Mouse (Mus musculus): Measurements from ENCODE around the gene Hectd2. TPM values are rescaled to one million over a fixed set of nuclear protein-coding genes. Genes with fewer than 3 reads are reported as not detected.
A peak's percentile ranks its signal among the peaks of the same experiment; 100 is the strongest.

Gene Hectd2
- polyA plus RNA-seq, 1 experiment: 0.05 TPM

DNA sequence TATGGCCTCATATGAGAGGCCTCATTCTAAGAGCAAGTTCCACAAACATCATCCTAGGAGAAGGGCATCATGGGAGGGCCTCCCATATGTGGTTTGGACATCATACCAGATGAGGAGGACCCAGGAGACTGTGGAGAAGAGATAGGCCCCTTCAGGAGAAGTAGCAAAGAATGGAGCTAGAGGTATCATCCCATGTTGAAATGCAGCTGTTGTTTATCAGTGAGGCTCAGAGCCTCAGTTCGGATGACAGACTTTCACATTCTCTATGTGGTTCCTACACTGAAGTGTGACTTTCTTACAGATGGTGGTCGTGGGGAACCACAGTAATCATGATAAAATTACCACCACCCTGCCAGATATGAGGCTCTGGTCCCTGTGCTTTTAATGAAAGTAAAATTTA, 55.9 kb downstream of the Hectd2 start:
- peak; percentile 16 for TF ChIP-seq GATA1 (IDR thresholded peaks at IDR 0.05; ENCODE audit: low read length)

DNA sequence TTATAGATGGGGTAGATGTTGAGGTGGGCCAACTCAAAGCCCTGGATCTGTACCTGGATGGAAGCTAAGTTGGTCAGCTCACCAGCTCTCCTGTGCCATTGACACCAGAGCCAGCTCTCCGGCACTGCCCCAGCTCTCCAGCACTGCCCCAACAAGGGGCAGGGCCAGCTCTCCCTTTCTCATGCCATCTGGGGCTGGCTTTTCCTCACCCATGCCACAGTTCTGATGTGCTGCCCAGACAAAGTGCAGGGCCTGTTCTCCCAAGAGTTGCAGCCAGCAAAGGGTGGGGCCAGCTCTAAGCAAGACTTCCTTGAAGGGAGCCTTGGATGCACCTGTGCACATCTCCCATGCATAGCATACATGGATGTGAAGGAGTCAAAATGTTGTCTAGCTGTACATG, 71.5 kb downstream of the Hectd2 start:
- TF ChIP-seq GATA1 (IDR thresholded peaks at IDR 0.05; ENCODE audit: low read length): no peak

DNA sequence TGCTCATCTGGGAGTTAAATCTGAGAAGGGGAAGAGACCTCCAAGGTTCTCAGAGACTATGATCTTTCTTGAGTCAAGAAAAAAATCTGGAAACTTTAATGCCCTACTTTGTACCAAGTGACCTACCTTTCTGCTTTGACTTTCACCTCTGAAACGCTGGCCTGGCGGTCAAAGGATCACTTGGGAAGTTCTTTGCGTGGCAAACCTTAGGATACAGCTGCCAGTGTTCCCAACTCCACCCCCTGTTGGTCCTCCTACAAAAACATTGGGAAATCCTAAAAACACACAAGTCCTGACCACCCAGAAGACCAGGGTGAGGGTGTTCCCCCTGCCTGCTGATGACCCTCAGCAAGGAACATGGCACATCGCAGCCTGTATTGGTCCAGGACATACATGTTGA, 72.4 kb downstream of the Hectd2 start:
- no peak for TF ChIP-seq GATA1 (IDR thresholded peaks at IDR 0.05; ENCODE audit: low read length)

DNA sequence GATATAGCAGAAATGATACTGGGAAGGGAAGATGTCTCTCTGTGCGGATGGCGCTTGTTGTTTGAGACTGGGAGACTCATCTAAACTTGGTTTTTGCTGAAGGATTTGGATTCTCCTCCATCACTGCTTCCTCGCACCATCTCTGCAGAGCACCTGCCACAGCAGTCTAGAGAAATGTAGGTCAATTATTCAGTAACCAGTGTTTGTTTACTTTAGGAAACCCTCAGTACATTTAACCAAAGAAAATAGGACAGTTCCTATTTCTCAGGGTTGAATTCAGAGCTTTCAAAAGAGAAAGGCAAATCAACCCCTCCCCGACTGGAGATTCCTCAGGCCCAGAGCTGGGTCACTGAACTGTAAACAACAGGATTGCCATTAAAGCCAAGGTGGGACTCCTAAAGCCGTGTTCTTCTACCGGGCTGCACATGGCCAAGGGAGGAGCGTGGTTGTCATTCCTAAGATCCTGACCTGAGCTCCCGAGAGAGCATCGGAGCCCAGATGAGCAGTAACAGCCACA, 75.0 kb downstream of the Hectd2 start:
- TF ChIP-seq GATA1 (IDR thresholded peaks at IDR 0.05; ENCODE audit: low read length): no peak

DNA sequence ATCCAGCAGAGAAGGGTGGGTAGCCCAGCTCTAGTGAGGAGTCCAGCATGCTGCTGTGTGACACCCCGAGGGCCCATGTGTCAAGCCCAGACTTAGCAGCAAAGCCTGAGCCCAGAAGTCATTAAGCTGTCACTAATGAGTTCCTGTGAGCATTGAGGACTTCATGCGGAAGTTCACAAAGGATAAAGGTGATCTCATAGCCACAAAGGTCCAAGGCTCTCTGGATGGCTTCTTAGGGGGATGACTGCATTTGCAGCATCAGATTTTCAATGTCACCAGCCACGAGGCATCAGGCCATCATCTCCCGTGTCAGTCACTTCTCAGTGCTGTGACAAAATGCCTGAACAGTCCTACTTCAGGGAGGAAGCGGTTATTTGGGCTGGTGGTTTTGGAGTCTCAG, 75.9 kb downstream of the Hectd2 start:
- TF ChIP-seq GATA1 (IDR thresholded peaks at IDR 0.05; ENCODE audit: low read length): no peak

DNA sequence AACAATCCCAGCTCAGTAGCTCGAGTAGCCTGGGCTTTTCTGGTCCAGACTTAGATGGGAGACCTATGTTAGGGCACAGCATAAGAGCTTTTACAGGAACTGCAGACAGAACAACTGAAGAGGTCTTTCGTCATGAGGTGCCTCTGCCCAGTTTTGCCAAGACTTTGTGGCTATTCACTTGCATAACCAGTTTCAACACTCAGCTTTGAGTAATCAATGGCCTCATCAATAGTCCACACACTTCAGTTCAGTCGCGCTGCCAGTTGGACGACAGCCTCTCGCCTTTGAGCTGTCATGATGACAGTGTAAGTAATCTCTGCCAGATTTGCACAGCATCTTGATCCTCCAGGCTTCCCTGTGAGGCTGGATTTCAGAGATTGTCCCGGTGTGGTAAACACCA, 80.3 kb downstream of the Hectd2 start:
- no peak for TF ChIP-seq GATA1 (IDR thresholded peaks at IDR 0.05; ENCODE audit: low read length)

DNA sequence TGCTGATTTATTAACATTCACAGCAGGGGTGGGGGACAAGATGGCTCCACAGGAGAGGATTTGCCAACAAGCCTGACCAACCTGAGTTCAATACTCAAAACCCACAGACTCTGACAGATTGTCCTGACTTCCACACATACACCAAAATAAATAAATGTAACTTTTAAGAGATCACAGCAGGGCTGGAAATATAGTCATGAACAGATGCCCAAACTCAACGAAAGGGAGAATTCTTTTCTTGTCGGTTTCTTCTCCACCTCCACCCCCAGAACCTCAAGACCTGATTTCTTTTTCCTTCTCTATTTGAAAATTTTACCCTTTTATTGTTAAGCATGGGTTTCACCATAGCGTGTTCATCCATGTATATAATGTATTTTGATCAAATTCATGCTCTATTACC, 82.8 kb downstream of the Hectd2 start:
- TF ChIP-seq GATA1 (IDR thresholded peaks at IDR 0.05; ENCODE audit: low read length): no peak

DNA sequence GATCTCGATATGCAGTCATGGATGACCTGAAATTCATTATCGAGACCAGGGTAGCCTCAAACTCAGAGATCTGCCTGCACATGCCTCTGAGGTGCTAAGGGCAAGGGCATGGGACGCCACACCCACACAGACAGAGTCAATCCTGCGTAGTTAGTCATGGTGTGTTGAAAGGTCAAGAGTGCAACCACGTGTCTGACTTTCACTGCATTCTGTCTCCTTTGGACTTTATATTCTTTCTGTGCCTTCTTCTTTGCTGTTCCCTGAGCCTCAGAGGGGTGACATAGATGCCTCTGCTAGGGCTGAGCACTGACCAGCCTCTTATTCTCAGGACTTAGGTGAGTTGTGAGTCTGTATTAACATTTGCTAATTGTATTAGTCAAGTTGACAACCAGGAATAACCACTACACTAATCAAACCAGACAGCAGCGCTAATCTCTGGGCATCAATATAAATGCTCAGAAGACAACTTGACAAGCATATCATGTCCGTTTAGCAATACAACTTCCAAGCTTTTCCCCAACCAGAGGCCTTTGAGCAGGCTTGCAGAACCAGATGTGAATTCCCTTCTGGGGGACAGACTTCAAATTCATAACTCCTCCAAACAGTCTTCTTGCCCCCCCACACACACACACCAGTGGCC, 83.6 kb downstream of the Hectd2 start:
- TF ChIP-seq GATA1 (IDR thresholded peaks at IDR 0.05; ENCODE audit: low read length): no peak

DNA sequence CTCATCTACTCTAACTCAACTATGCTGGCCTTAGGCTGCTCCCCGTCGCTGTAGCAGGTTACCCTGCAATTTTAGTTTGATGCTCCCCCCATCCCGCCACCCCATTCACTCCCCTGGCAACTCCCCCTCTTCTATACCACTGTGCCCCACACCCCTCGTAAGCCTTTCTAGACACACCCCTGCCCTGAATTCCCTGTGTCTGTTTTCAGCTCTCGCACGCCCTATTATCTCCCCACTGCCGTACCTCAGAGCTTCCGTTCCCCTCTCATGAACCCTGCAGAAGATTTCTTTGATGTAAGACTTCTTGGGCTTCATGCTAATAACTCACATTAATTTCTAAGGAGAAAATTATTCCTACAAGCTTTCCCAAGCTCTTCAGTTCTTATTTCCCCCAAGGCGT, 84.6 kb downstream of the Hectd2 start:
- no peak for TF ChIP-seq GATA1 (IDR thresholded peaks at IDR 0.05; ENCODE audit: low read length)

DNA sequence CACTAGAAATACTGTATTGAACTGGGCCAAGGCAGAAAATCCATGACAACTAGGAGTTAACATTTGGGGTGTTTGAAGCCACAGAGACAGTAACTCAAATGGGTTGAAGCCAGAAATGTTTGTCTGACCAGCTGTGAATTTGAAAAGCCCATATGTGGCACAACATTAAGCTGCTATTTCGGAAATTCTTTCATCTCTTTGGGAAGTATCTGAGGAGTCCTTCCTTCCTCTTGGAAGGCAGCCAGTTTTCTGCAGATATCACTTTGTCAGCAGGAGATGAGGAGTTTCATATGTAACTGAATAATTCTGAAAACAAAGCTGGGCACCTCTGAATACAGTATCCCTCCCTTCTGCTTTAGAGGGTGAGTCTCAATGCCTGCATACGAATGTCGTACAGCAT, 86.7 kb downstream of the Hectd2 start:
- TF ChIP-seq GATA1 (IDR thresholded peaks at IDR 0.05; ENCODE audit: low read length): no peak

DNA sequence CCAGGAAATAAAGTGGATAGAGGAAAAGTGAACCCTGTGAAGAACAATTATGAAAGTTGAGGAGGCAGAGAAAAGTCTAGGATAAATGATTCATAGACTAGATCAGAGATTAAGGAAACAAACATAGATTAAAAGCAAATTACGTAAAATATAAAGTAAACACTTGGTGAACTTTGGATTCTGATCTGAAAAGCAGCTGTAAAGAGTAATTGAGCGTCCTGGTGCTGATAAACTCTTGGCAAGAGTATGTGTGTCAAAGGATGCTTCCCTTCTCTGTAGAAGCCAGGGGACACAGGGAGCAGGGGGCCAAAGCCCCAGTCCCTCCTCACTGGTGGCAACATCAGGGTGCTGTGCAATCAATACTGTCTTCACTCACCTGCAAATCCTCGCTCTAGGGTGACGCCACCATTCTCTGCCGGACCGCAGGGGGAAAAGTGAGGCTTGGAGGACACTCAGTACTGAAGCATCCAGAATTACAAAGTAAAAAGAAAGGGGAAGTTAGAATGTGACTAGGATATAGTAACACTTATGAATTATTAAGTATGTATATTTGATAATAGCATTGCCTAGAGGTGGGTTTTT, 91.0 kb downstream of the Hectd2 start:
- no peak for TF ChIP-seq GATA1 (IDR thresholded peaks at IDR 0.05; ENCODE audit: low read length)

DNA sequence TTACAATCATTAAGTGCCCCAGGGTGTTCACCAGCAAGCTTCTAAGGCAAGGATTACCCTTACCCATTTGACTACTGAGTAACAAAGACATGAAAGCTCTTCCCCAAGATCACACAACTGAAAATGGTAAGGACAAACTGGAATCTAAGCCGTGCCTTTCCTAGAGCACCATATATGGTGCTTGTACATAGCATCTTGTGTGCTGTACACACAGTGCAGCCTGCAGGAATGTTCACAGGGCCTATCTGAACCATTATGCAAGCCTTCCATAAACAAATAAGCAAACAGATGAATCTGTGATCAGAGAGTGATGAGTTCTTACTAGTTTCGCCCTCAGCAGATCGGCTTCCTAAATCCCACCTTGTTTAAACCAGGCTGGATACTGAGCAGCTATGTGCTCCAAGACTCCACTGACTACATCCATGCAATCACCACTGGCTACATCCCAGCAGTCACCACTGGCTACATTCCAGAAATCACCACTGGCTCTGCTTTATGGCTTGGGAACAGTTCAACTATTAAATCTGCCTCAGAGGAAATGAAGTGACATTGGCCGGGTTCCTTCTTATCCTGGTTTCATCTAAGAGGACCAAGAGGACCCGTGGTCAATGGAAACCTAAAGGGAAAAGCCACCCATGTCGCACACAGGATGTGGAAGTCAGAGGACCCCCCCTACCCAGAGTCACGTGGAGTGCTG, 91.8 kb downstream of the Hectd2 start:
- TF ChIP-seq GATA1 (IDR thresholded peaks at IDR 0.05; ENCODE audit: low read length): no peak

DNA sequence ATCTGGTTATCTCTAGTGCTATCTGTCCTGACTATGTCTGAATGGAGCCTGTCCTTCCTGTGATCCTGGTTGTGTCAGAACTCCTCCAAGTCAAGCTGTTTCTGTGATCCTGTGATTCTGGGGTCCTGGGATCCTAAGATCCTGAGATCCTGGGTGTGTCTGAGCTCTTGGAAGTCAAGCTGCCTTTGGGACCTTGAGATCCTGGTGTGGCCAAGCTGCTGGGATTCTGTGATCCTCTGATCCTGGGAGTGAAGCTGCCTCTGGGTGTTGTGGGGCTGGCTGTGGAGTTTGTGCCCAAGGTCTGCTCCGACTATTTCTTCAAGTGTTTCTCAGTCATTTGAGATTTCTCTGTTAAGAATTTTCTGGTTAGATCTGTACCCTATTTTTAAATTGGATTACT, 98.2 kb downstream of the Hectd2 start:
- no peak for TF ChIP-seq GATA1 (IDR thresholded peaks at IDR 0.05; ENCODE audit: low read length)

DNA sequence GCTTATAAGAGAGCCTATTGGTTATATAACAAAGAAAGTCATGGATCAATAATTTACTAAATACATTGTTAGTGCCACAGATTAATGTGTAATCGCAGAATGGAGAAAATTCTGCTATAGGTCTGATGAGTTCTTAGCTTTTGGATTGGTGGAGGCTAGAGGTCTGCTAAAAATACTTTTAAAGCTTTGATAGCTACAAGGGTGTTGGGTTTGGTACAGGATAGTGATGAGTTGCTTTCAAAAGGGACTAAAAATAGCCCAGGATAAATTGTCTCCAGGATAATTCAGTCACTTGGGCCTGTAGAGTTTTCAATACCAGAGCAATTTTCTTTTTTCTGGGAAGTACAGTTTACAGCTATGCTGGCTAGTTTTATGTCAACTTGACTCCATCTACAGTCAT, 108.3 kb downstream of the Hectd2 start:
- no peak for TF ChIP-seq GATA1 (IDR thresholded peaks at IDR 0.05; ENCODE audit: low read length)

DNA sequence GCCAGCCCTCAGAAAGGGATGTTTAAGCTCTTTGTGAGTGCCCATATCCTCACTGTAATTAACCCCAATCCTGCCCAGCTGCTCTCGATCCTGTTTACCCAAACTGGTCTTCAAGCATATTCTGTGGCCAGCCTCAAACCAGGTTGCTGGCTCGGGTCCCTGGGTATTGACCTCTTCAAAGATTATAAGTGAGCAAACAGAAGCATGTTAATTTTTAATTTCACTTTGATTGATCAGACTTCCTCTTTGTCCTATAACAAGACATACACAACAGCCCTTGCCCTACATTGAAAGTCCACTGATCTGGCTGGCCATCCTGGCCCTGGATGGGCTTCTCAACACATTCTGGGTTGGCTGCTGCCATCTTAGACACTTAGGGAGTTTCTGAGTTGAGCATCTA, 109.5 kb downstream of the Hectd2 start:
- no peak for TF ChIP-seq GATA1 (IDR thresholded peaks at IDR 0.05; ENCODE audit: low read length)

DNA sequence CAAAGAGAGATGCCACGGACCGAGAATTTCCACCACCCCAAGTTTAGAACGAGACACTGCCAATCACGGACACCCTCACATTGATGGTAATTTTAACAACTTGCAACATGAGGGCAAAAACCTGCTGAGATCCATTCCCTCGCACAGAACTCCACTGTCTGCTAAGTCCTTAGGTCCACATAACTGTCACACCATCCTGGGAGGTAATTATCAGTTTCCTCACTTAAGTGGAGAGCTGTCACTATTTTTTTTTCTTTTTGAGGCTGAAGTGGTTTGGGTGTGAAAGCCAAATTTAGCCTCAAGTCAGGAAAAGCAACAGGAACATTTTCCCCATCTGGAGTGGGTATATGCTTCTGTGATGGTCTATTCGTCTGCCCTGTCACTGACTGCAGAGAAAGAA, 110.0 kb downstream of the Hectd2 start:
- no peak for TF ChIP-seq GATA1 (IDR thresholded peaks at IDR 0.05; ENCODE audit: low read length)

DNA sequence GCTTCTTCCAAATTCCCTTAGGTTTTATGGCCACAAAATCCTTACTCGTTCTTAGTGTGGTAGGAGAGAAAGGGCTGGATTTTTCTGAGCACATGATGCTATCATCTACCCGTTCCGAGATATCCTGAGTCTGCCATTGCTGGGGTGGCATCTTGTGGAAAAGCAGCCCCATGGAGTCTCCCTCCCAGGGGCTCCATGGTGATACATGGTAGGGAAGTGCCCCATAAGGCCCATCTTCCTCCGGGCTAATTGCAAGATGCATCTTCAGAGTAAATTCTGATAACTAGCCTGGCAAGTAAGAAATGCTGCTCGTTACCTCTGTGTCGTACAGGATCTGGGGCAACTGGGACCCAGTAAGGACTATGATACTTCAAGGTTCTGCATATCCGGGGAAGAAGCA, 110.8 kb downstream of the Hectd2 start:
- no peak for TF ChIP-seq GATA1 (IDR thresholded peaks at IDR 0.05; ENCODE audit: low read length)
